9 mouse cellular contexts compared by ENCODE assay signal in the genomic region with DNA sequence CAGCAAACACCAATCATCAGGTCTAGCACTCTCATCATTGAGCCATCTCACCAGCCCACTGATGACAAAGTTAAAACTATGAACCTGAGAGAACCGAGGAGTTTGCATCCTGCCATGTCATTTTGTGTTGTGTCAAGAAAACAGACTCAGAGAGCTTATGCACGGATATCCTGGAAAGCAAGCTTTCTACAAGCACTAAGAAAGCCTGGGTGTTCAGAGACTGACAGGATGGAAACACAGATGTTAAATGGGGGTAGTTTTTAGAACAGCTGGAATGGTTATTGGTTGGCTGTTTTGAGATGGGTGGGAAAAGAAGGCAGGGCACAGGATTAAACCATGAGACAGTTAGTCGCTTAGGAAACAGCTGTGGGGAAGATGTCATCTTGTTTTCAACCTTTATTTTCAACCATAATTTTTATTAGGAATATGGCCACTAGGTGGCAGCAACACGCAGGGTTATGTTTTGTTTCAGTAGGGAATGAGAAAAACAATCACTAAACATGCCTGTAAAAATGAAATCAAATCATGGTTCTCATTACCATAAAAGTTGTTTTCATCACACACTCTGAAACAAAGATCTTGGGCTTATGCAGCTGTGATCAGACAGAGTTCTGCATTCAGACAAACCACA. TPM values are rescaled to one million over a fixed set of nuclear protein-coding genes. Genes with fewer than 3 reads are reported as not detected.
A peak's percentile ranks its signal among the peaks of the same experiment; 100 is the strongest.
DNase-seq lines count a peak whose midpoint lies in the region; ATAC-seq lines count a peak whose summit lies in the region.
"Had no signal": no experiment of that assay in that cellular context is flagged by ENCODE, and none has a peak within 500 bp of the region (broad histone marks: within the 10 kb centered on the region; RNA-seq: fewer than 3 reads in every experiment).

No protein-coding gene starts in this region.

- H3K27me3 ChIP-seq in midbrain, embryonic 14.5 days (ENCODE audit: control insufficient read depth, insufficient read depth, low read length) = no peaks in the 10 kb centered on the region

- no peak for ATAC-seq in midbrain, embryonic 14.5 days (ENCODE audit: low FRiP score, low TSS enrichment)

- H3K4me1 ChIP-seq in midbrain, embryonic 14.5 days (ENCODE audit: control insufficient read depth, insufficient read depth, low read length) = no peaks in the 10 kb centered on the region

- peak; percentile 70 for DNase-seq in layer of hippocampus, adult 11-12 months (ENCODE audit: low spot score)
- no peak for DNase-seq in layer of hippocampus, adult 9-11 months
- peak; percentile 36 for DNase-seq in MEL-GATA-1-ER (ENCODE audit: extremely low read depth, low read depth)
- DNase-seq in c-Kit-positive CD71-positive TER-119-positive erythroid progenitor cells, embryonic 14.5 days (ENCODE audit: low spot score) = peak; percentile 37
- DNase-seq in gastrocnemius, postnatal 10 days = peak; percentile 61
- peak; percentile 11 to 31 for DNase-seq in layer of hippocampus, postnatal 36 days
- DNase-seq in midbrain, embryonic 14.5 days = peak; percentile 89
- peak; percentile 71 for DNase-seq in thymus, postnatal 4 days

- no peak overlapping the region for H3K4me2 ChIP-seq in midbrain, embryonic 14.5 days (ENCODE audit: low read length)

- no peak overlapping the region for H3K4me3 ChIP-seq in midbrain, embryonic 14.5 days (replicated peaks; ENCODE audit: low read depth, low read length)

- no peaks in the 10 kb centered on the region for H3K36me3 ChIP-seq in midbrain, embryonic 14.5 days (ENCODE audit: control insufficient read depth, insufficient read depth, low read length)

- H3K9me3 ChIP-seq in midbrain, embryonic 14.5 days (ENCODE audit: control insufficient read depth, low read length) = no peaks in the 10 kb centered on the region

- no peak overlapping the region for H3K9ac ChIP-seq in midbrain, embryonic 14.5 days (replicated peaks; ENCODE audit: low read length)

- no peak overlapping the region for H3K27ac ChIP-seq in midbrain, embryonic 14.5 days (replicated peaks; ENCODE audit: low read depth, low read length)
- H3K27ac ChIP-seq: macrophage had no signal

- WGBS in midbrain, embryonic 14.5 days = 38% methylated on average over 4 of the region's 4 CpGs

RNA-seq across cellular contexts. Expression of a gene that starts 18.3 kb away (rescaled TPM):
- 1 to 10 TPM in 1 of 2 experiments, under 1 TPM in 1; 0.49 to 1.7 TPM for total RNA-seq in gastrocnemius, postnatal 10 days (2021)
- total RNA-seq in layer of hippocampus, postnatal 36 days (2021) = 1 to 10 TPM; 2.8 to 3.0 TPM
- polyA plus RNA-seq in midbrain, embryonic 14.5 days (2014; fragmentation: Nextera tagmentation; extraction: Ambion mirVana) = 4.8 and 6.2 TPM in 2 replicates

RNA-seq across cellular contexts. Expression of a gene that starts 22.7 kb away (rescaled TPM):
- not detected for total RNA-seq in gastrocnemius, postnatal 10 days (2021)
- total RNA-seq in layer of hippocampus, postnatal 36 days (2021) = not detected
- 3.0 and 5.2 TPM in 2 replicates for polyA plus RNA-seq in midbrain, embryonic 14.5 days (2014; fragmentation: Nextera tagmentation; extraction: Ambion mirVana)
- polyA plus RNA-seq: macrophage had no signal

RNA-seq across cellular contexts. Expression of a gene that starts 31.9 kb away (rescaled TPM):
- total RNA-seq in gastrocnemius, postnatal 10 days (2021) = 100 to 1,000 TPM; 528 to 633 TPM
- 100 to 1,000 TPM; 277 to 291 TPM for total RNA-seq in layer of hippocampus, postnatal 36 days (2021)
- polyA plus RNA-seq in midbrain, embryonic 14.5 days (2014; fragmentation: Nextera tagmentation; extraction: Ambion mirVana) = 564 and 595 TPM in 2 replicates

RNA-seq across cellular contexts. Expression of a gene that starts 32.6 kb away (rescaled TPM):
- total RNA-seq in gastrocnemius, postnatal 10 days (2021) = 10 to 100 TPM; 36.0 to 40.6 TPM
- total RNA-seq in layer of hippocampus, postnatal 36 days (2021) = 10 to 100 TPM; 50.8 to 50.9 TPM
- polyA plus RNA-seq in midbrain, embryonic 14.5 days (2014; fragmentation: Nextera tagmentation; extraction: Ambion mirVana) = 86.4 and 94.8 TPM in 2 replicates

RNA-seq across cellular contexts. Expression of a gene that starts 40.8 kb away (rescaled TPM):
- total RNA-seq in gastrocnemius, postnatal 10 days (2021) = not detected
- not detected for total RNA-seq in layer of hippocampus, postnatal 36 days (2021)
- polyA plus RNA-seq in midbrain, embryonic 14.5 days (2014; fragmentation: Nextera tagmentation; extraction: Ambion mirVana) = not detected in 2 replicates
- polyA plus RNA-seq: macrophage had no signal
